Mouse (Mus musculus) bone marrow macrophage, adult 2 months (primary cell): Measurements from ENCODE around the gene Slc13a5.

Experiments used
- CTCF ChIP-seq: IDR thresholded peaks from 2 replicates; pipeline ENCODE4 v1.5.1; 2012; ENCODE audit warnings: low read depth, mild to moderate bottlenecking, low read length, moderate library complexity
- POLR2A ChIP-seq: IDR thresholded peaks from 2 replicates; pipeline ENCODE4 v1.6.1; 2012; ENCODE audit warnings: mild to moderate bottlenecking, low read depth, low read length, borderline replicate concordance

DNA sequence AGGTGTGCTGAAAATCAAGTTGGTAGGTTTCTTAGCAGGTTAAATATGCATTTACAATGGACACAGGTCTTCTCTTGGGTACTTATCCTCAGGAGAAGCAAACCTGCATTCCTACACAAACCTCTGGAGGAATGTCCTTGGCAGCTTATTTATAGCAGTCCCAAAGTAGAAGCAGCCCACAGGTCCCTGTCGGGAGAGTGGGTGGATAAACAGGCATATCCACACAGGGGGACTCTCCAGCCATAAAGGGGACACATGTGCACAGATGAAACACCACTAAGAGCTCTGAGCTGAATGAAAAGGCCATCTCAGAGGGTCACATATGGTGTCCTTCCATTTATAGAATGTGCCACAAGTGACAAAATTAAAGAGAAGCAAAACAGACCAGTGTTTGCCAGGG, 4.7 kb upstream of the Slc13a5 start:
- TF ChIP-seq CTCF (no peak), POLR2A (no peak)
